Mouse (Mus musculus) 3T3-L1 (cell line): ENCODE measurements around the gene Bod1l.

Source experiments
- DNase-seq: peaks from one replicate; pipeline ENCODE4 v3.0.0-alpha.2; 2015; ENCODE audit warnings: low read depth, low spot score

The Bod1l gene

DNA sequence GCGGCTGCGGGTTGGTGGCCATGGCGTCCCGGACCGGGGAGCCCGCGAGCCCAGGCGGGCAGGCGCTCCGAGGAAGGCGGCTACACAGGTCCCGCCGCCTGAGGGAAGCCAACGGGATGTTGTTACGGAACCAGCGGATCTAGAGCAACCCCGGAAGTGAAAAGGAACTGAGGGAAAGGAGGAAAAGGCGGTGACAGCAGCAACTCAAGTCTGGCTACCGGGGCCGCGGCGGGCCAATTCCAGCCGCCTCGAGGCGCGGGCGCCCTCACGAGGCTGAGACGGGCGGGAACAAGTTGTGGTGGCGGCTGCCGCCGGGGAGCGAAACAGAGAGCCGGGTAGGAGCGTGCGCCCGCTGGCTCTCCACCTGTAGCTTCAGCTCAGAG, at the start of gene Bod1l:
TSS of gene Bod1l (minus strand) at position 169 of the 383 bp plus-strand sequence.
- peak; percentile 98 for DNase-seq

DNA sequence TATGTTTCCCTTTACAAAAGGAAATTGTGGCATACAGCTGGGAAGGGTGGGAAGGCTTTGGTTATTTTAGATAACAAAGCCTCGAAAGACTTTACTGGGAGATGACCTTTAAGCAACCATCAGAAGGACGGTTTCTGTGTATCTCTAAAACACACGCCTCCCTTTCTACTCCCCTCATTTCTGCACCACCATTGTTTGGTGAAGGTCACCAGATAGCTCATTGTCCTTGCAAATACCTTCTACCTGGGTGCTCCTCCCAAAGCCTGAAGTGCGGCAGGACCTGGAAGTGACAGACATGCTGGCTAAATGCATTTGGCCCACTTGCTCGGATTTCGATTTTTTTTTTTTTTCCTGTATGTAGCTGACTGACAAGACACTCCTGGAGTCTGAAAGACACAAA, 49.2 kb upstream of the Bod1l start:
- no peak for DNase-seq

DNA sequence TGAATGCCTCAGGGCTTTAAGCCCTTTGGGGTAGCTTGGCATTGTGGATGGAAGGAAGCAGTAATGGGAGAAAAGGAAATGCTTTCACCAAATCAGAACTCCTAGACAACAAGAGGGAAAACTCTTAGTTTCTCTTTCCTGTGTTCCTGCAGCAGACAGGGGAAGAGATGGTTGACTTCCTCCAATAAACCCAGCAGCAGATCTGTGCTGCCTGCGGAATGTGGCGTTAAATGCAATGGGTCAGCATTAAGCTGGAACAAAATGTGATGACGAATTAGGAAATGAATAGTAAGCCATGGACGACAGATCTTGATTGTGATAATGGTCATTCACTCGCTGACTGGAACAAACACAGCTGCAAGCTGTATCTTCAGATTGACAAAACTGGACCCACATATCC, 46.8 kb upstream of the Bod1l start:
- no peak for DNase-seq

DNA sequence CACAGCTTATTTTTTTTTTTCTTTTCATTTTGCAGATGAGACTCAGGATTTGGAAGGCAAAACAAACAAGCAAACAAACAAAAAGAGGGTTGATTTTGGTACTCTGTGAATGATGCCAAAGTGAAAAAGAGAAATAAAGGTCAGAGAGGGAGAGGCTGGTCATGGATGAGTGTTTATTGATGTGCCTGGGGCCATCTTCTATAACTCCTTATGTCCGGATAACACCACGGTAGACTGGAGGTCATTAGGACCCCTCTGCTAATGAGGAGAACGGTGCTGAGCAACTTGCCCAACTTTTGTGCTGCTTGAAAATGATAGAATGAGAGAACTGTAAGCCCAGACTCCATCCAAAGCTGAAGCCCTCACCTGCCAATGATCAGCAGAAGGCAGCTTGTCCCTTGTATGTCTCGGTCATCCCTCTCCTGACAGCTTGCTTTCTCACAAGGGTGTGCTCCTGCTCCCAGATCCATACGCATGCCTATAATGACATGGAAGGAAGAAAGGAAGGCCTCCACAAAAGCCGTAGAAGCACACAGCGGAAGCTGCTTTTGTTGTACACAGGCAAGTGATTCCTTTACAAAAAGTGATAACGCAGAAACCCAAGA, 45.2 kb upstream of the Bod1l start:
- no peak for DNase-seq

DNA sequence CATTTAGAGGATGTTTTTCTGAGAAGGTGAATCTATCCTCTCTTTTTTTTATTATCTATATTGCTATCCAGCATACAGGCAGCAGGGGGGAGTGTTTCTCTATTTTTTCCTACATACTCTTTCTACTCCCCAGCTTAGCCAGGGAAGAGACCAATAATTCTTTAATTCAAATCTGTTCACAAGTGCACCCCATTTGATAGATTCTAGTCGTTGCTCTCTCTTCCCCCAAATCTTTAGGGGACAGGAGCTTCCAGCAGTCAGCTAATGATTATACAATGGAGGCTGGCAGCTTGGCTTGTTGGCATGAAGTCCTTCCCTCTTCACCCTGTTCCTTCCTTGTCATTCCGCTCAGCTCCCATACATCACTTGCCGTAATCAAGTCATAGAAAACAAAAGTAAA, 44.7 kb upstream of the Bod1l start:
- DNase-seq: peak; percentile 60

DNA sequence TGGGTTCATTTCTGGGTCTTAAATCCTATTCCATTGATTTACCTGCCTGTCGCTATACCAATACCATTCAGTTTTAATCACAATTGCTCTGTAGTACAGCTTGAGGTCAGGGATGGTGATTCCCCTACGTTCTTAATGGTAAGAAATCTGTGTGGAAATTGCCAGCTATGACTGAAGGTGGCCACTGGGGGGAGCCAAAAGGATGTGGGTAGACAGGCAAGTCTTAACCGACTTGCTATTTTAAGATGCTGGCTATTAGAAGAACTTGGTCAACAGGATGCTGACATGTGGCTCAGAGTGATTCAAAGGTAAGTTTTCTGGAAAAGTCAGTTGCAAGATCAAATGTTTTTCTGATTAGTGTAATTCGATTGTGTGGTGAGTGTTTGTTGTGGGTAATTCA, 43.6 kb upstream of the Bod1l start:
- DNase-seq: peak; percentile 87

DNA sequence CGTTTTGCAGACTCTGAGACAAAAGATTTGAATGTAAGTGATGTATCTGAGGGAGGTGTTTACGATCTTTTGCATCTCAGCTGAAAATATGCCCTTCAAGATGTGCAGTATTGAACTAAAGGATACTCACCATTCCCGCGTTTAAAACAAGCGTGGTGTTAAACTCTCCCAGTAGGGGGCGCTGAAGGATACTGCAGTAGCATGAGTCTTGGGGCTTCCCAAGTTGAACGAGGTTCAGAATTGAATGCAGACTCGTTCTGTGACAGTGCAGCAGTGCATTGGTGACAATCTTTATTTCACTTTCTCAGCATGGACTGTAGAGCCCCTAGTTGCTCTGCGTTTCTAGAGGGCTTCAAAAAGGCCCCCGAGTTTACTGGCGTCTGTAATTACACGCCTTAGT, 40.4 kb upstream of the Bod1l start:
- peak; percentile 35 for DNase-seq

GRCm38 (mm10) chr5:41871164-41871563, 27.0 kb upstream of the Bod1l start:
- DNase-seq: peak; percentile 50

- DNase-seq: peak; percentile 75
Measured at GRCm38 (mm10) chr5:41855781-41856180, 11.7 kb upstream of the Bod1l start.

GRCm38 (mm10) chr5:41845558-41845937, 1.4 kb upstream of the Bod1l start:
- no peak for DNase-seq

GRCm38 (mm10) chr5:41844820-41845557, 874 bp upstream of the Bod1l start:
- DNase-seq: peak; percentile 56

DNA sequence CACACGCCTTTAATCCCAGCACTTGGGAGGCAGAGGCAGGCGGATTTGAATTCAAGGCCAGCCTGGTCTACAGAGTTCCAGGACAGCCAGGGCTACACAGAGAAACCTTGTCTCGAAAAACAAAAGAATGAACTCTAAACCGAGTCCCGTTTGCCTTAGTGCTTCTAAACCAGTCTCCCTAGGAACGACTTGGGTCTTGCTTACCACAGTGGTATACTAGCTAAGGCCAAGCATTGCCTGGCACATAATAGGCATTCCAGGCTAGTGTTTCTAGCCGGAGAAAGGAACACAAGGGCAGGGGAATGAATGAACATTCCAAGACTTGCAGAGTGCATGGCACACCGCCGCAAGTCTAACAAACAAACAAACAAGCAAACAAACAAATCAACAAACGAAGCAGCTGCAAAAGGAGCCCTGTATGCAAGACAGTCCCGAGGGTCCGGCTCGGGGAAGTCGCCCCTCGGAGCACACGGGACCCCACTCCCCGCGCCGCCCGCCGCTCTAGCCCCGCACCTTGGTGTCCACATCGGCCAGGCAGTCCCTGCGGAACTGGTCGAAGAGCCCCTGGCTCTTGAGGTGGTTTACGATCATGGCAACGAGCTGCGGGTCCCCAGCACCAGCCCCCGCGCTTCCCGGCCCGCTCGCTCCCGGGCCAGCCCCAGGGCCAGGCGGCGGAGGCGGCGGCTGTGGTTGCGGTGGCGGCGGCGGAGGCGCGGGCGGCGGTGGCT, 532 bp downstream of the Bod1l start:
- DNase-seq: peak; percentile 58

- peak; percentile 49 for DNase-seq
Measured at GRCm38 (mm10) chr5:41842681-41843080, 1.4 kb downstream of the Bod1l start.

DNA sequence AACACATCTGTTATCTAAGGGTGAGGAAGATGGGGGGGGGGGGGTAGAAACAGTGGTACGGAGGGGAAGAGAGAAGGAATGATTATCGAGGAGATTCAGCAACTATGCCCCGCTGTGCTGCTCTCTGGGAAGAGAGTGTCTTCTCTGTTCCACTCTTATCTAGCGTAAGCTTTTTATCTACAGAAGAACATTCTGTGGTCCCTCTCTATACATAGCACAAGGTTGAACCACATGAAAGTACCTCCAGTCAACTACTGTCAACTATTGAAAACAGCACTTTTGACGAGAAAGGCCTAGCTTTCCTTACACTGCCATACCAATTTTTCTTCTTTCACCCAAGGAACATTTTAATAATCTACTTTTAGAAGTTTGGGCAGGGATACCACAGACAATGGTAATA, 2.4 kb downstream of the Bod1l start:
- no peak for DNase-seq

- DNase-seq: no peak
Measured at GRCm38 (mm10) chr5:41830100-41830499, 14.0 kb downstream of the Bod1l start.

- DNase-seq: no peak
Measured at GRCm38 (mm10) chr5:41821158-41821557, 23.0 kb downstream of the Bod1l start.

DNA sequence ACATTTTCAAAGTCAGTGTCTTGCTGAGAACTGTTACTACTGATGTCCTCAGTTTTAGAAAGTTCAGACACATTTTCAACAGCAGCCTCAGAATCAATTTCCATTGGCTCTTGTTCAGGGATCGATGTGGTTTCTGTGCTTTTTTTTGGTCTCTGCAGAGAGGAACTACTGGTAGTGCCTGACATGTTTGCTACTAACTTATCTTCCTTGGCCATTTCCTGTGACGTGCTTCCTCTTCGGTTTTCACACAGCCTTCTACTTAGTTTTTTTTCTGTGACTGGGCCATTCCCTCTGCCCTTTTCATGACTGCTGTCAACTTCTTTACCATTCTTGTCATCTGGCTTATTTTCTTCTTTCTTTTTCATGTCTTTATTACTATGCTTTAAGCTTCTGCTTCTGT, 23.6 kb downstream of the Bod1l start:
- DNase-seq: no peak

DNA sequence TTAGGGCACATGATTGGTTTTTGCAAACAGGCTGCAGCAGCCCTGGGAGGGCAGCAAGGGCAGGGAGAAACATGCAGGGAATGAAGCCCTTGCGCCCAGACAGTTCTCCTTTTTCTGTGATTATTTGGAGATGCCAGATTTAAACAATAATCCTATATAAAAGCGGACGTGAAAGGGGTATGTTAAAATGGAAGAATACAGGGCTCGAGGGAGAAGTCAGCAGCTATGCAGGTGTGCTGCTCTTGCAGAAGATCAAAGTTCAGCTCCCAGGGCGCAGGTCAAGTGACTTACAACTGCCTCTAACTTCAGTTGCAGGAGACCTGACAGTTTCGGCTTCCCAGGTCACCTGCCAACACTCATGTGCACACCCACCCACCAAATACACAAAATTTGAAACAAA, 31.6 kb downstream of the Bod1l start:
- DNase-seq: no peak

- DNase-seq: no peak
Measured at GRCm38 (mm10) chr5:41811279-41811678, 32.8 kb downstream of the Bod1l start.

DNA sequence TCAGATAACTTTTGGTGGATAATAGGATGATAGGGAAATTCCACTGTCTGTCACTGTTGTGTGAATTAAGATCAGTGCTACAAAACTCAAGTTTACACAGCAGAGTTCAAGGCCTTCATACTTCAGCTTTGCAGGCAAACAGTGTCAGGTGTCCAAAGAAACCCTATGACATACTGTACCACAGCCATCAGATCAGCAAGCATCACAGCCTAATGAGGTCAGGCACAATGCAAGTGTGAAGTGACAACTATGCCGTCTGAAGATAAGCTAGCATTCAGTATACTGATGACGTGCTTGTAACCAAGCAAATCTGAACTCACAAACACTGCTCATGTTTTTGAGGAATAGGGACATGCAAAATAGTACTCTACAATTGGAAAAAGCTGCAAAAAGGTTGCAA, 36.7 kb downstream of the Bod1l start:
- no peak for DNase-seq

GRCm38 (mm10) chr5:41806176-41806575, 37.9 kb downstream of the Bod1l start:
- DNase-seq: no peak

- DNase-seq: no peak
Measured at GRCm38 (mm10) chr5:41805085-41805484, 39.0 kb downstream of the Bod1l start.

GRCm38 (mm10) chr5:41804643-41805042, 39.5 kb downstream of the Bod1l start:
- no peak for DNase-seq
